Mouse (Mus musculus): ENCODE results near the gene Morc2a. TPM values are rescaled to one million over a fixed set of nuclear protein-coding genes. Genes with fewer than 3 reads are reported as not detected.

Morc2a gene
- polyA plus RNA-seq, 1 experiment from 2014 or later: 46.8 TPM

- Histone ChIP-seq H3K27me3 (replicated peaks; ENCODE audit: low read depth, poor library complexity, severe bottlenecking) (no peaks in the 10 kb centered on the region), H3K36me3 (replicated peaks) (no peaks in the 10 kb centered on the region), H3K9me3 (no peaks in the 10 kb centered on the region), H3K4me3 (no peak overlapping the region), H3K4me1 (peaks cover 12% of the 10 kb centered on the region), H3K27ac (replicated peaks) (no peak overlapping the region)
- DNase-seq (ENCODE audit: low spot score): no peak
- 72% methylated on average over 4 of the region's 4 CpGs for WGBS
Observed at GRCm38 (mm10) chr11:3723910-3724309, 74.9 kb downstream of the Morc2a start.

DNA sequence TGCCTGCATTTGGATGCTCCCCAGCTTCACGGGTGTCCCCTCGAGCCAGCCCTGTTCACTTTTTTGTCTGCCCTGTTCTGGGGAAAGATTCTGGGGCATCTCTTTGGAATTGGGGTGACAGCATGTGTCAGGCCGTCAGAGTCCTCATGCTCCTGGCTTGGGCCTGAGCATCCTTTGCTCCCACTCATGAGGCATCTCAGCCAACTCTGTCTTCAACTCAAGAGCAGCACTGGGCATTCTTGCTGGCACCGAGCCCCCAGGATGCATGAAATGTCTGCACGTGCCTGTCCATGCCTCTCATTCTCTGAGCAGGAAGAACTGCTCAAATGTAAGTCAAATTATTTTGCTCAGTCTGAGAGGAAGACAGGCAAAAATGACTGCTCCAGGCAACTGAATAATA lies 75.7 kb downstream of the Morc2a start:
- Histone ChIP-seq H3K4me1 (peaks cover 12% of the 10 kb centered on the region), H3K4me3 (no peak overlapping the region), H3K9me3 (no peaks in the 10 kb centered on the region), H3K27ac (replicated peaks) (no peak overlapping the region), H3K36me3 (replicated peaks) (no peaks in the 10 kb centered on the region), H3K27me3 (replicated peaks; ENCODE audit: low read depth, poor library complexity, severe bottlenecking) (no peaks in the 10 kb centered on the region)
- DNase-seq (ENCODE audit: low spot score): no peak
- WGBS: 74% methylated on average over 5 of the region's 5 CpGs

GRCm38 (mm10) chr11:3725331-3726054 lies 76.5 kb downstream of the Morc2a start:
- DNase-seq (ENCODE audit: low spot score): no peak
- Histone ChIP-seq H3K4me3 (no peak overlapping the region), H3K27ac (replicated peaks) (no peak overlapping the region), H3K9me3 (no peaks in the 10 kb centered on the region), H3K27me3 (replicated peaks; ENCODE audit: low read depth, poor library complexity, severe bottlenecking) (no peaks in the 10 kb centered on the region), H3K4me1 (peaks cover 12% of the 10 kb centered on the region), H3K36me3 (replicated peaks) (no peaks in the 10 kb centered on the region)
- WGBS: 63% methylated on average over 10 of the region's 10 CpGs

- WGBS: 69% methylated on average over 9 of the region's 9 CpGs
- Histone ChIP-seq H3K4me1 (peaks cover 6% of the 10 kb centered on the region; the same call in 1 of the 2 replicates), H3K36me3 (replicated peaks) (no peaks in the 10 kb centered on the region), H3K4me3 (no peak overlapping the region), H3K27ac (replicated peaks) (no peak overlapping the region), H3K9me3 (no peaks in the 10 kb centered on the region), H3K27me3 (replicated peaks; ENCODE audit: low read depth, poor library complexity, severe bottlenecking) (no peaks in the 10 kb centered on the region)
- DNase-seq (ENCODE audit: low spot score): no peak
Observed at GRCm38 (mm10) chr11:3727438-3728105, 78.6 kb downstream of the Morc2a start.

DNA sequence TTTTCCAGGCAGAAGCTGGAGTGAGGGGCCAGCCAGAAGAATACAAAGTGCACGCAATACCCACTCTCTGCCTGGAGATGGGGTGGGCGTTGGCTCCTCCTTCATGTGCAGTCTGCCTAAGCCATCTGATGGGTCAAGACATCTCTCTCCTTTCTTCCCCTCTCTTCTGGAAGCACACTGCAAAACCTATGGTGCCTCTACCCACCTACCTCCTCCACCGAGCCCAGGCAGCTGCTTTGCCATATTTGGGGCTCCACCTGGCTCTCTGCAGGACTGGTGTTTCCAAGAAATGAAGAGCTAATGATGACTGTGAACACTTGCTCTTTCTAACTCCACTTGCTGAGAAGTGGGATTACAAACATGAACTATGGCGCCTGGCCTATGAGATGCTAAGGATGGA lies 82.5 kb downstream of the Morc2a start:
- Histone ChIP-seq H3K9me3 (no peaks in the 10 kb centered on the region), H3K36me3 (replicated peaks) (no peaks in the 10 kb centered on the region), H3K4me3 (no peak overlapping the region), H3K27me3 (replicated peaks; ENCODE audit: low read depth, poor library complexity, severe bottlenecking) (no peaks in the 10 kb centered on the region), H3K27ac (replicated peaks) (no peak overlapping the region), H3K4me1 (no peaks in the 10 kb centered on the region)
- no peak for DNase-seq (ENCODE audit: low spot score)
- 85% methylated on average over 4 of the region's 4 CpGs for WGBS

DNA sequence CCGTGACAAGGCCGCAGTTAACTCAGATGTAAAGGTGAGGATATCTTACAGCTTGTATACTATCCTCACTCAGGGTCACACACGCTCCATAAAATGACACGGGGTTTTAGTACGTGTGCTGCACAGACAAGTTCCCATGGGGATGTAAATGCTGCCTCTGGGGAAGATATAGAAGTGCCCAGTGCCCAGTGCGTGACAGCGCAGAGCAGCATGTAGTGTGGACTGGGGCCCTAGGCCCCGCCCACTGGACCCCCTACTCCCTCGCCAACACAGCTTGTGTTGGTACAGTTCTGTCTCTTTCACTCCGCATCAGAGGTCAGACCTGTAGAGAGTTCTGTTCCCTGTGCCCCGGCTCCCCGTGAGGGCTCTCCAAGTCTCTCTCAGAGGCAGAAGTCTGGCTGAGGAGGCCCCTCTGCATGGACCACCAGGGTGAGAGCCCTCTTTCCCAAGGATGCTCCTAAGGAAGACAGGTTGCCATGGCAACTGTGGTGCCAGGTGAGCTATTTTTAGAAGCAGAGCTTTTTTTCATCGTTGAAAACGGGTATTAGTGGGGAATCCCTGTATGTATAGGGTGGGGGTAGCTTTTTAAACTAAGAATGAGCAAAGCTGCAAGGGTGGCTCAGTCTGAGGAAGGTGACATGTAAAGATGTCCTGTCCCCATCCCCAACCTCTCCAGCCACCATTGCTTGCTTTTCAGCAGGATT lies 85.1 kb downstream of the Morc2a start:
- no peak for DNase-seq (ENCODE audit: low spot score)
- 79% methylated on average over 14 of the region's 14 CpGs for WGBS
- no peak overlapping the region for H3K27ac ChIP-seq (replicated peaks)

GRCm38 (mm10) chr11:3735715-3736114 lies 86.7 kb downstream of the Morc2a start:
- H3K9me3 ChIP-seq: no peaks in the 10 kb centered on the region
- H3K27ac ChIP-seq (replicated peaks): no peak overlapping the region
- H3K36me3 ChIP-seq (replicated peaks): no peaks in the 10 kb centered on the region
- no peaks in the 10 kb centered on the region for H3K27me3 ChIP-seq (replicated peaks; ENCODE audit: low read depth, poor library complexity, severe bottlenecking)
- no peak overlapping the region for H3K4me3 ChIP-seq
- DNase-seq (ENCODE audit: low spot score): no peak
- WGBS: 77% methylated on average over 11 of the region's 11 CpGs
- H3K4me1 ChIP-seq: no peaks in the 10 kb centered on the region

More for the DNA sequence above, 85.1 kb downstream of the Morc2a start:
- no peaks in the 10 kb centered on the region for H3K9me3 ChIP-seq
- no peak overlapping the region for H3K4me3 ChIP-seq
- H3K27me3 ChIP-seq (replicated peaks; ENCODE audit: low read depth, poor library complexity, severe bottlenecking): no peaks in the 10 kb centered on the region
- H3K4me1 ChIP-seq: no peaks in the 10 kb centered on the region
- H3K36me3 ChIP-seq (replicated peaks): no peaks in the 10 kb centered on the region

DNA sequence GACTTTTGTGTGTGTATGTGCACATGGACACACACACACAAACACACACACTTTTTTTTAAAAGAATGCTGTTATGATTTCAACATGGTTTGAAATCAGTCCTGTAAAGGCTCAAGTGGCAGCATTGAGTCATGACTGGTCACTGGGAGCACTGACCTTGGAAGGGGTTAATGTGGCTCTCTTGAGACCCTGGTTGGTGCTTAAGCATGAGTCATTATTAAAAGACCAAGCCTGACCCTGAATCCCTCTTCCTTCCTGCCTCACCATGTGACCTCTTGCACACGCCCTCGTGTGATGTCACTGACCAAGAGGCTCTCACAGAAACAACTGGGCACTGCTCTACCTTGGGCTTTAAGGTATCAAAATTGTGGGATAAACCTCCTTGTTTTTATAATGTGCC lies 89.8 kb downstream of the Morc2a start:
- 84% methylated on average over 2 of the region's 2 CpGs for WGBS
- H3K27me3 ChIP-seq (replicated peaks; ENCODE audit: low read depth, poor library complexity, severe bottlenecking): no peaks in the 10 kb centered on the region
- no peaks in the 10 kb centered on the region for H3K9me3 ChIP-seq
- H3K36me3 ChIP-seq (replicated peaks): no peaks in the 10 kb centered on the region
- H3K4me1 ChIP-seq: no peaks in the 10 kb centered on the region
- no peak overlapping the region for H3K4me3 ChIP-seq
- no peak overlapping the region for H3K27ac ChIP-seq (replicated peaks)
- no peak for DNase-seq (ENCODE audit: low spot score)

Other genes starting within 250 kb of the Morc2a start
- 57.9 and 60.5 TPM in 2 replicates for gene Limk2, start 240.0 kb upstream of the Morc2a start, polyA plus RNA-seq (2016; fragmentation: Nextera tagmentation; extraction: Ambion mirVana)
- 37.6 and 40.2 TPM in 2 replicates for gene Rnf185, start 196.8 kb upstream of the Morc2a start, polyA plus RNA-seq (2016; fragmentation: Nextera tagmentation; extraction: Ambion mirVana)
- 1.6 and 2.0 TPM in 2 replicates for gene Pla2g3, start 160.9 kb upstream of the Morc2a start, polyA plus RNA-seq (2016; fragmentation: Nextera tagmentation; extraction: Ambion mirVana)
- gene Inpp5j, start 144.4 kb upstream of the Morc2a start, polyA plus RNA-seq (2016; fragmentation: Nextera tagmentation; extraction: Ambion mirVana): 0.13 and 0.25 TPM in 2 replicates
- gene Selenom, start 134.5 kb upstream of the Morc2a start, polyA plus RNA-seq (2016; fragmentation: Nextera tagmentation; extraction: Ambion mirVana): 39.3 and 50.2 TPM in 2 replicates
- gene Smtn, start 108.6 kb upstream of the Morc2a start, polyA plus RNA-seq (2016; fragmentation: Nextera tagmentation; extraction: Ambion mirVana): 40.5 and 42.6 TPM in 2 replicates
- gene Osbp2, start 214.7 kb downstream of the Morc2a start, polyA plus RNA-seq (2016; fragmentation: Nextera tagmentation; extraction: Ambion mirVana): 0.82 and 1.2 TPM in 2 replicates
- 0.61 and 0.97 TPM in 2 replicates for gene 4921536K21Rik, start 245.9 kb downstream of the Morc2a start, polyA plus RNA-seq (2016; fragmentation: Nextera tagmentation; extraction: Ambion mirVana)
- 16.6 and 17.0 TPM in 2 replicates for gene Dusp18, start 246.0 kb downstream of the Morc2a start, polyA plus RNA-seq (2016; fragmentation: Nextera tagmentation; extraction: Ambion mirVana)

Measured in embryonic facial prominence, embryonic 10.5 days (tissue).